Mouse (Mus musculus) left cerebral cortex, adult 11 months (tissue): ENCODE data around the gene Adam1b.
"Not testable (repeated sequence)": the region's sequence is repeated elsewhere in the genome, so short reads cannot be mapped to it uniquely, and the experiment has no call there.

Experiments used
- DNase-seq: peaks from one replicate; pipeline ENCODE4 v3.0.0; 2022; ENCODE audit warnings: low spot score

Adam1b gene

GRCm38 (mm10) chr5:121503231-121503630 lies at the start of gene Adam1b:
Adam1b (minus strand) TSS chr5:121503435.
- no peak for DNase-seq

GRCm38 (mm10) chr5:121549196-121549595 lies 46.0 kb upstream of the Adam1b start:
- no peak for DNase-seq

GRCm38 (mm10) chr5:121547084-121547483 lies 43.8 kb upstream of the Adam1b start:
- DNase-seq = no peak

- peak; percentile 39 for DNase-seq
Observed at GRCm38 (mm10) chr5:121546530-121546895, 43.3 kb upstream of the Adam1b start.

- peak; percentile 94 for DNase-seq
Observed at GRCm38 (mm10) chr5:121545793-121546529, 42.7 kb upstream of the Adam1b start, which contains the start of gene Mapkapk5. Mapkapk5 (minus strand) TSS chr5:121545905.

- no peak for DNase-seq
Observed at GRCm38 (mm10) chr5:121544910-121545792, 41.9 kb upstream of the Adam1b start, which contains the start of the genes Adam1a and Gm42878. Adam1a (minus strand) TSS chr5:121545482. Gm42878 (minus strand) TSS chr5:121545482.

- DNase-seq = no peak
Observed at GRCm38 (mm10) chr5:121543370-121543769, 40.1 kb upstream of the Adam1b start.

- DNase-seq = no peak
Observed at GRCm38 (mm10) chr5:121541235-121541634, 38.0 kb upstream of the Adam1b start.

GRCm38 (mm10) chr5:121540066-121540465 lies 36.8 kb upstream of the Adam1b start:
- DNase-seq = no peak

GRCm38 (mm10) chr5:121537588-121537987 lies 34.4 kb upstream of the Adam1b start:
- DNase-seq = no peak

GRCm38 (mm10) chr5:121536921-121537555 lies 33.8 kb upstream of the Adam1b start:
- no peak for DNase-seq

GRCm38 (mm10) chr5:121535116-121535515 lies 31.9 kb upstream of the Adam1b start:
- DNase-seq = no peak

- no peak for DNase-seq
Observed at GRCm38 (mm10) chr5:121534521-121534920, 31.3 kb upstream of the Adam1b start.

GRCm38 (mm10) chr5:121526961-121527360 lies 23.7 kb upstream of the Adam1b start:
- DNase-seq = no peak

- DNase-seq = no peak
Observed at GRCm38 (mm10) chr5:121526526-121526925, 23.3 kb upstream of the Adam1b start.

- DNase-seq = no peak
Observed at GRCm38 (mm10) chr5:121525774-121526450, 22.7 kb upstream of the Adam1b start.

GRCm38 (mm10) chr5:121519758-121520157 lies 16.5 kb upstream of the Adam1b start:
- DNase-seq = not testable (repeated sequence)

GRCm38 (mm10) chr5:121518983-121519382 lies 15.7 kb upstream of the Adam1b start:
- DNase-seq = no peak

GRCm38 (mm10) chr5:121510009-121510408 lies 6.8 kb upstream of the Adam1b start:
- no peak for DNase-seq

GRCm38 (mm10) chr5:121506846-121507245 lies 3.6 kb upstream of the Adam1b start:
- no peak for DNase-seq

GRCm38 (mm10) chr5:121501424-121501996 lies 1.7 kb downstream of the Adam1b start:
- not testable (repeated sequence) for DNase-seq
